Mouse (Mus musculus) midbrain, embryonic 15.5 days (tissue): ENCODE measurements at regions not wholly inside any gene's neighbourhood (a gene's known extent, or its start where the extent isn't known, plus 50 kb on each side); places are given as distances from the start of the nearest gene placed in this dataset.

Source experiments
- ATAC-seq: fragments of 200-750 bp; cut with Nextera tagmentation; replicated peaks from 2 replicates; pipeline ENCODE4 v1.8.0; 2017; ENCODE audit warnings: moderate TSS enrichment
- H3K27ac ChIP-seq: fragments of 300-500 bp; sonication (generic); 2 replicates; pipeline ENCODE4 v1.5.1; 2015; ENCODE audit warnings: mild to moderate bottlenecking, inconsistent platforms
- H3K27me3 ChIP-seq: fragments of 300-500 bp; sonication (generic); replicated peaks from 2 replicates; pipeline ENCODE4 v1.6.1; 2015; ENCODE audit warnings: inconsistent platforms
- H3K36me3 ChIP-seq: fragments of 300-500 bp; sonication (generic); replicated peaks from 2 replicates; pipeline ENCODE4 v1.6.1; 2015; ENCODE audit warnings: inconsistent platforms
- H3K4me1 ChIP-seq: fragments of 300-500 bp; sonication (generic); 2 replicates; pipeline ENCODE4 v1.6.1; 2015; ENCODE audit warnings: inconsistent platforms
- H3K4me2 ChIP-seq: fragments of 300-500 bp; sonication (generic); 2 replicates; pipeline ENCODE4 v1.6.1; 2015; ENCODE audit warnings: inconsistent platforms, mild to moderate bottlenecking, moderate library complexity
- H3K4me3 ChIP-seq: fragments of 300-500 bp; sonication (generic); 2 replicates; pipeline ENCODE4 v1.5.1; 2015; ENCODE audit warnings: mild to moderate bottlenecking, inconsistent platforms
- H3K9ac ChIP-seq: fragments of 300-500 bp; sonication (generic); 2 replicates; pipeline ENCODE4 v1.6.1; 2015; ENCODE audit warnings: mild to moderate bottlenecking, inconsistent platforms
- H3K9me3 ChIP-seq: fragments of 300-500 bp; sonication (generic); 2 replicates; pipeline ENCODE4 v1.6.1; 2016; ENCODE audit warnings: inconsistent platforms
- WGBS: fragments of 180-500 bp; shearing (Covaris S2); methylation state at CpG from one replicate; pipeline ENCODE4 v1.1.7; 2015; ENCODE audit warnings: mixed read lengths; 5-methylcytosine and 5-hydroxymethylcytosine counted together

DNA sequence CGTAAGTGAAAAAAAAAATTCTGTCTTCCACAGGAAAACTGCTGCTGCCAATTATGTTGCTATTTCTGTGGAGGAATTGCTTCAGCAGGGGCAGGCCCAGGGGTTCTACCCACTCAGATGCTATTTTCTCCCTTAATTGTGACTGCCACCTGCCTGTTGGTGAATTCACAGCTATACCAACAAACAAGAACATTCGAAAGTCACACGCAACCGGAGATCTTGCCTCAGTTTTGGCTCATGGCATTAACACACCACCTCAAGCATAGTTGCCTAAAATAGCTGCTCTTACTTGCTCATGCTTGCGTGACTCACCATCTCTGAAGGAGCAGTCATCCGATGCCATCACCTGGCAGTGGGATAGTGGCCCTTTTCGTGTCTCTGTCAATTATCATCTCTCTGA, 498.3 kb downstream of the Epm2a start:
- Histone ChIP-seq H3K9ac (no peak overlapping the region), H3K4me1 (no peaks in the 10 kb centered on the region), H3K36me3 (no peaks in the 10 kb centered on the region), H3K27me3 (no peaks in the 10 kb centered on the region), H3K4me2 (no peak overlapping the region), H3K9me3 (no peaks in the 10 kb centered on the region), H3K4me3 (no peak overlapping the region), H3K27ac (no peak overlapping the region)
- no peak for ATAC-seq
- 87% methylated on average over 7 of the region's 7 CpGs for WGBS

- ATAC-seq: no peak
- H3K4me1 ChIP-seq: no peaks in the 10 kb centered on the region
- H3K36me3 ChIP-seq: no peaks in the 10 kb centered on the region
- H3K4me3 ChIP-seq: no peak overlapping the region
- no peaks in the 10 kb centered on the region for H3K9me3 ChIP-seq
- H3K9ac ChIP-seq: no peak overlapping the region
- no peak overlapping the region for H3K4me2 ChIP-seq
- H3K27me3 ChIP-seq: no peaks in the 10 kb centered on the region
- H3K27ac ChIP-seq: no peak overlapping the region
- 44% methylated on average over 1 of the region's 1 CpGs for WGBS
These were observed 502.9 kb downstream of the Epm2a start for GRCm38 (mm10) chr10:11846141-11846540.

DNA sequence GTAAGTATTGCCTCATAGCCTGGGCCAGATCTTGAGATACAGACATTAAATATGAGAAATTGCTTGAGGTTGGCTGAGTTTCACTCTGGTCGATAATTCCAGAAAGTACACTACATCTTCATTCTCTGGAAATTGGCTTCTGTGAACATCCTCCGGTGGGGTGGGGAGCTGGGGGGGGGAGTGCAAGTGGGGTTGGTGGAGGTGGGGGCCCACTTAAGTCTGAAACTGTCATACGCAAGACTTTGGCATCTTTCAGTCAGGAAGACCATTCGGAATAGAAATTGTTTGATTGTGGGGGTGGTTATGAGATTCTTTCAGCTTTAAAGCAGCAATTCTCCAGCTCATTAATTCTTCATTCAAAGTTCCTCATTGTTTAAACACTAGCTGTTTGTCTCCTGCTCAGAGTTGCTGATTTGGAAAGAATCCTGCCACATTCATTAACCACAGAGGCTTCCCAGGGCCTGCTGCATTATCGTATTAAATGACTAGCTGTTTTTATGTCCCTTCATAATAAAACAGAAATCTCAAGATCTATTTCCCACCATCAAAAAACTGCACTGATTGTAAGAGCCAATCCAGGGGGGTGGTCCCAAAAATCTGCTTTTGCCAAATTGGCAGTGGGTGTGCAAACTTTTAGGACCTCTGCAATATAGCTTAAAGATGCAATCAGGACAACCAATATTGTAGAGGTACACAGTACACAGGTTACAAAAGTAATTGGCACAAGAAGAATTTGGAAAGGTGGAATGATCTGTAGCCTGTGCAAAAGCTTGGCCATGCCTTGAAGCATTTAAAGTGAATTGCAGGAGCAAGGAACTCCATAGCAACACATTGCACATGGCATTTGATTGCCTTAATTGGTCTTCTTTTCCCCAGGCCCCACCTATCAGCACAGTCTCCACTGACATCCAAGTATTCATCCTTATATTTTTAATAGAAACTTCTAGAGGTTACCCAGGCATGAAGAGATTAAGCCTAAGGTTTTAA, 532.2 kb downstream of the Epm2a start:
- Histone ChIP-seq H3K4me3 (no peak overlapping the region), H3K36me3 (no peaks in the 10 kb centered on the region), H3K4me1 (no peaks in the 10 kb centered on the region), H3K9ac (no peak overlapping the region), H3K9me3 (no peaks in the 10 kb centered on the region), H3K4me2 (no peak overlapping the region), H3K27me3 (no peaks in the 10 kb centered on the region), H3K27ac (no peak overlapping the region)
- 41% methylated on average over 5 of the region's 5 CpGs for WGBS
- ATAC-seq: peak; percentile 60

GRCm38 (mm10) chr10:11886237-11886636, 543.0 kb downstream of the Epm2a start:
- H3K9ac ChIP-seq: no peak overlapping the region
- no peak overlapping the region for H3K4me2 ChIP-seq
- WGBS: 89% methylated on average over 4 of the region's 4 CpGs
- H3K9me3 ChIP-seq: no peaks in the 10 kb centered on the region
- no peak overlapping the region for H3K4me3 ChIP-seq
- no peaks in the 10 kb centered on the region for H3K27me3 ChIP-seq
- H3K4me1 ChIP-seq: no peaks in the 10 kb centered on the region
- ATAC-seq: no peak
- no peak overlapping the region for H3K27ac ChIP-seq
- H3K36me3 ChIP-seq: no peaks in the 10 kb centered on the region

- no peak for ATAC-seq
- Histone ChIP-seq H3K27me3 (no peaks in the 10 kb centered on the region), H3K27ac (no peak overlapping the region), H3K9ac (no peak overlapping the region), H3K9me3 (no peaks in the 10 kb centered on the region), H3K4me1 (no peaks in the 10 kb centered on the region), H3K4me2 (no peak overlapping the region), H3K36me3 (no peaks in the 10 kb centered on the region), H3K4me3 (no peak overlapping the region)
- WGBS: 67% methylated on average over 2 of the region's 2 CpGs
These were observed 545.7 kb downstream of the Epm2a start for GRCm38 (mm10) chr10:11888953-11889352.

- H3K27me3 ChIP-seq: no peaks in the 10 kb centered on the region
- 88% methylated on average over 3 of the region's 3 CpGs for WGBS
- no peak for ATAC-seq
- H3K36me3 ChIP-seq: no peaks in the 10 kb centered on the region
- no peak overlapping the region for H3K27ac ChIP-seq
- no peaks in the 10 kb centered on the region for H3K9me3 ChIP-seq
- no peaks in the 10 kb centered on the region for H3K4me1 ChIP-seq
- H3K4me3 ChIP-seq: no peak overlapping the region
- no peak overlapping the region for H3K9ac ChIP-seq
- no peak overlapping the region for H3K4me2 ChIP-seq
These were observed 578.9 kb downstream of the Epm2a start for GRCm38 (mm10) chr10:11922132-11922531.

- peak; percentile 77; the same call in 1 of the 2 replicates for ATAC-seq
- no peaks in the 10 kb centered on the region for H3K36me3 ChIP-seq
These were observed 595.0 kb downstream of the Epm2a start for GRCm38 (mm10) chr10:11938164-11938563.

DNA sequence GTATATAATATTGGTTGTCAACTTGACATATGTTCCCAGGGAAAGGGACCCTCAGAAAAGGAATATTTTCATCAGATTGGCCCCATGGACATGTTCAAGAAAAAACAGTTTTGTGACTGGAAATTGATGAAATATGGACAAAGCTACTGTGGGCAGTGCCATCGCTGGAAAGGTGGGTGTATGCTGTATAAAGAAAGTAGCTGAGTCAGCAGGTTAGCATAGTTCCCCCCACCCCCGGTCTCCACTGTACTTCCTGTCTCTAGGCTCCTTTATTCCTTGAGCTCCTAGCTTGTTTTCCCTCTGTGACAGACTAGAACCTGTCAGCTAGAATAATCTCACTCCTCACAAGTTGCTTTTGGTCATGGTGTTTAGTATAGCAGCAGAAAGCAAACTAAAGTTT, 599.6 kb downstream of the Epm2a start:
- H3K36me3 ChIP-seq: no peaks in the 10 kb centered on the region
- 88% methylated on average over 2 of the region's 2 CpGs for WGBS
- H3K27me3 ChIP-seq: no peaks in the 10 kb centered on the region
- no peak overlapping the region for H3K27ac ChIP-seq
- no peak overlapping the region for H3K4me3 ChIP-seq
- no peak for ATAC-seq
- no peak overlapping the region for H3K9ac ChIP-seq
- H3K4me2 ChIP-seq: no peak overlapping the region
- H3K4me1 ChIP-seq: no peaks in the 10 kb centered on the region
- no peaks in the 10 kb centered on the region for H3K9me3 ChIP-seq

More at GRCm38 (mm10) chr10:11938164-11938563, 595.0 kb downstream of the Epm2a start:
- Histone ChIP-seq H3K4me3 (no peak overlapping the region), H3K27me3 (no peaks in the 10 kb centered on the region), H3K4me2 (no peak overlapping the region), H3K9me3 (no peaks in the 10 kb centered on the region), H3K9ac (no peak overlapping the region), H3K27ac (no peak overlapping the region), H3K4me1 (no peaks in the 10 kb centered on the region)
- WGBS: 72% methylated on average over 2 of the region's 2 CpGs

DNA sequence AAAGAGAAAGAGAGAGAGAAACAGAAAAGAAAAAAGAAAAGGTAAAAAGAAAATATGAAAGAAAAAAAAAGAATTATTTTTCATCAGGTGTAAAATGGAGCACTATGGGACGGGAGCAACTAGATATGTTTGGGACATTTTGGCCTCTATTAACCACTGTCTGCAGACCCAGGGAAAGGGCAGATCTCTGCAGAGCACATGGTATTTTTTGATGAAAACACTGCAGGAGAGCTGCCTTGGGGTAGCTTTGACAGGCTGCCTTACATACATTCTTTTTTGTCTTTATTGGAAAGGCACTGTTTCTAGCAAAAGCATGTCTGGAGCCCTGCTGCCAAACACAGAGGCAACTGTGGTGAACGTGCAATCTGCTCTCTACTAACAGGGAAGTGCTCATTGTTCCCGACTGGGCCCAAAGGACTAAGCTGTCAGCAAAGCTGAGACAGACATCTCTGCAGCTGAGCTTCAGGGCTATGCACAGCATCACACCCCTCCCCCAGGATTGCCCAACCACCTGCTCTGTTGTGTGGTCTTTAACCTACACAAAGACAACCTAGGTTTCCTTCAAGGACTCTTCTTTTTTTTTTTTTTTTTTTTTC, 617.2 kb downstream of the Epm2a start:
- Histone ChIP-seq H3K4me3 (no peak overlapping the region), H3K27me3 (no peaks in the 10 kb centered on the region), H3K9me3 (no peaks in the 10 kb centered on the region), H3K27ac (0 out of 2 replicates have a peak overlapping the region, but pooled peaks have one; percentile 29), H3K9ac (no peak overlapping the region), H3K4me1 (no peaks in the 10 kb centered on the region), H3K36me3 (no peaks in the 10 kb centered on the region), H3K4me2 (no peak overlapping the region)
- ATAC-seq: peak; percentile 86
- WGBS: 20% methylated on average over 3 of the region's 3 CpGs

GRCm38 (mm10) chr10:12004966-12005365, 661.8 kb downstream of the Epm2a start:
- H3K4me2 ChIP-seq: no peak overlapping the region
- no peaks in the 10 kb centered on the region for H3K36me3 ChIP-seq
- no peak for ATAC-seq
- H3K9ac ChIP-seq: no peak overlapping the region
- no peaks in the 10 kb centered on the region for H3K27me3 ChIP-seq
- WGBS: 32% methylated on average over 3 of the region's 3 CpGs
- no peak overlapping the region for H3K27ac ChIP-seq
- no peaks in the 10 kb centered on the region for H3K9me3 ChIP-seq
- H3K4me1 ChIP-seq: no peaks in the 10 kb centered on the region
- no peak overlapping the region for H3K4me3 ChIP-seq

GRCm38 (mm10) chr10:12005889-12006288, 662.7 kb downstream of the Epm2a start:
- no peaks in the 10 kb centered on the region for H3K9me3 ChIP-seq
- no peak overlapping the region for H3K4me2 ChIP-seq
- no peak overlapping the region for H3K27ac ChIP-seq
- H3K4me3 ChIP-seq: no peak overlapping the region
- H3K9ac ChIP-seq: no peak overlapping the region
- no peaks in the 10 kb centered on the region for H3K36me3 ChIP-seq
- no peaks in the 10 kb centered on the region for H3K27me3 ChIP-seq
- ATAC-seq: no peak
- 50% methylated on average over 1 of the region's 1 CpGs for WGBS
- H3K4me1 ChIP-seq: no peaks in the 10 kb centered on the region

GRCm38 (mm10) chr10:12017286-12017685, 674.1 kb downstream of the Epm2a start:
- H3K36me3 ChIP-seq: no peaks in the 10 kb centered on the region
- H3K9ac ChIP-seq: no peak overlapping the region
- 90% methylated on average over 2 of the region's 2 CpGs for WGBS
- H3K27me3 ChIP-seq: no peaks in the 10 kb centered on the region
- no peak overlapping the region for H3K4me2 ChIP-seq
- no peaks in the 10 kb centered on the region for H3K9me3 ChIP-seq
- ATAC-seq: no peak
- H3K4me3 ChIP-seq: no peak overlapping the region
- no peaks in the 10 kb centered on the region for H3K4me1 ChIP-seq
- H3K27ac ChIP-seq: no peak overlapping the region
